Mouse (Mus musculus): ENCODE measurements around the gene Prkch.

DNA sequence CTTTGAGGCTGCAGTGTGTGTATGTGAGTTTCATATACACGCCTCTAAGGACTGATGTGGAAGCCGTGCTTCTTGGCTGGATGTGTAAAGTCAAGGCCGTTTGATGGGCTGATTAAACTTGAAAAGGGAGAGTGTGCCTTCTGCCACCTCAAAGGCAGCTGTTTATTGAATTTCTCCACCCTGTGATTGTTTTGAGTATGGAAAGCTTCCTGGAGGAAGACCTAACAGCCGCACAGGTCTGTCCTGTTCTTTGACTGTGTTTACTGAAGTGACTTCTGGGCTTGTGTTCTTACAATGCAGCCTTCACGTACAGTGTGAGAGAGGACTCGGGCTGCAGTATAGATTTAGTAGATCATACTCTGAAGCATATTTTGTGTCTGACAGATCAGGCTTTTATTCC, 86.1 kb downstream of the Prkch start:
- TF ChIP-seq POLR2A (IDR thresholded peaks at IDR 0.05; ENCODE audit: control insufficient read depth, extremely low read depth, insufficient read depth, low read length, poor library complexity) (no peak), CTCF (IDR thresholded peaks at IDR 0.05; ENCODE audit: borderline replicate concordance, control insufficient read depth, extremely low read depth, insufficient read depth, low read length, poor library complexity) (no peak)

All from thymus, adult 2 months (tissue).